Mouse (Mus musculus) neural tube, embryonic 15.5 days (tissue): ENCODE data around the gene Crim1. TPM values are rescaled to one million over a fixed set of nuclear protein-coding genes. Genes with fewer than 3 reads are reported as not detected.
A peak's percentile ranks its signal among the peaks of the same experiment; 100 is the strongest.

Experiments
- ATAC-seq: fragments of 200-750 bp; cut with Nextera tagmentation; 2 replicates; pipeline ENCODE4 v1.8.0; 2017; ENCODE audit warnings: mild to moderate bottlenecking, moderate TSS enrichment, moderate library complexity; ENCODE audit not compliant: low FRiP score
- H3K27ac ChIP-seq: fragments of 300-500 bp; sonication (generic); replicated peaks from 2 replicates; pipeline ENCODE4 v1.5.1; 2015; ENCODE audit warnings: mild to moderate bottlenecking, inconsistent platforms
- H3K27me3 ChIP-seq: fragments of 300-500 bp; sonication (generic); replicated peaks from 2 replicates; pipeline ENCODE4 v1.6.1; 2015; ENCODE audit warnings: inconsistent platforms
- H3K36me3 ChIP-seq: fragments of 300-500 bp; sonication (generic); 2 replicates; pipeline ENCODE4 v1.6.1; 2015; ENCODE audit warnings: inconsistent platforms
- H3K4me1 ChIP-seq: fragments of 300-500 bp; sonication (generic); 2 replicates; pipeline ENCODE4 v1.6.1; 2015; ENCODE audit warnings: inconsistent platforms
- H3K4me2 ChIP-seq: fragments of 300-500 bp; sonication (generic); 2 replicates; pipeline ENCODE4 v1.6.1; 2015; ENCODE audit warnings: inconsistent platforms, mild to moderate bottlenecking, moderate library complexity
- H3K4me3 ChIP-seq: fragments of 300-500 bp; sonication (generic); replicated peaks from 2 replicates; pipeline ENCODE4 v1.5.1; 2015; ENCODE audit warnings: mild to moderate bottlenecking, inconsistent platforms
- H3K9ac ChIP-seq: fragments of 300-500 bp; sonication (generic); replicated peaks from 2 replicates; pipeline ENCODE4 v1.6.1; 2015; ENCODE audit warnings: mild to moderate bottlenecking, inconsistent platforms
- H3K9me3 ChIP-seq: fragments of 300-500 bp; sonication (generic); replicated peaks from 2 replicates; pipeline ENCODE4 v1.6.1; 2016; ENCODE audit warnings: inconsistent platforms
- WGBS: fragments of 180-500 bp; shearing (Covaris S2); methylation state at CpG from one replicate; pipeline ENCODE4 v1.1.7; 2015; ENCODE audit warnings: mixed read lengths; 5-methylcytosine and 5-hydroxymethylcytosine counted together
- polyA plus RNA-seq: library from polyadenylated mRNA; unstranded; fragments of >200 nt; fragmentation: Nextera tagmentation; extraction: Ambion mirVana; gene quantifications from 2 replicates; pipeline ENCODE4 v1.2.1, GENCODE M21; 2015

Crim1 gene
- polyA plus RNA-seq, 1 experiment from 2014 or later, result 15.8 TPM

- H3K9ac ChIP-seq, result no peak overlapping the region
- peak; percentile 39; the same call in 1 of the 2 replicates for ATAC-seq
- no peaks in the 10 kb centered on the region for H3K36me3 ChIP-seq
- peak overlapping the region; percentile 15; the same call in 1 of the 2 replicates for H3K4me2 ChIP-seq
- H3K9me3 ChIP-seq, result no peaks in the 10 kb centered on the region
- H3K27me3 ChIP-seq, result no peaks in the 10 kb centered on the region
- no peak overlapping the region for H3K27ac ChIP-seq
- no peak overlapping the region for H3K4me3 ChIP-seq
- 60% methylated on average over 8 of the region's 8 CpGs for WGBS
- H3K4me1 ChIP-seq, result peaks cover 24% of the 10 kb centered on the region
These were observed 54.2 kb downstream of the Crim1 start for GRCm38 (mm10) chr17:78254256-78254655.

DNA sequence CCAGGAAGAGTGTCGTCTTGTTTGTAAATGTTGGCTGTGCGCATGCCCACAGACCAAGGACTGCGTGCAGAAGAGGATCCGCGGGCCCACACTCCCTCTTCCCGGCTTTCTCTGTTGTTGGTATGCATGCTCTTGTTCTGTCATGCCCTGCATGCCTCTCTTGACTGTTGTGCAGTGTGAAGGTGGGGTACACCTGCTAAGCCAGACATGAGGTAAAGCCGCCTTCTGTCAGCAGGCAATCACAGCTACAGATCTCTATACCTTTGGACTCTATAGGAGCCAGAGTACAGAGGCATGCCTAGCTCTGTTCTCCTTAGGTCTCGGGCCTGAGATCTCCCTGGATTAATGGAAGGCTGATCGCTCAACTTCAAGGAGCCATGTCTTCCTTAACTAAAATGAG is 55.7 kb downstream of the Crim1 start:
- ATAC-seq, result no peak
- Histone ChIP-seq H3K27ac (no peak overlapping the region), H3K4me3 (no peak overlapping the region), H3K9ac (no peak overlapping the region), H3K36me3 (no peaks in the 10 kb centered on the region), H3K4me2 (no peak overlapping the region), H3K27me3 (no peaks in the 10 kb centered on the region), H3K9me3 (no peaks in the 10 kb centered on the region), H3K4me1 (peaks cover 15% of the 10 kb centered on the region)
- WGBS, result 96% methylated on average over 9 of the region's 9 CpGs

DNA sequence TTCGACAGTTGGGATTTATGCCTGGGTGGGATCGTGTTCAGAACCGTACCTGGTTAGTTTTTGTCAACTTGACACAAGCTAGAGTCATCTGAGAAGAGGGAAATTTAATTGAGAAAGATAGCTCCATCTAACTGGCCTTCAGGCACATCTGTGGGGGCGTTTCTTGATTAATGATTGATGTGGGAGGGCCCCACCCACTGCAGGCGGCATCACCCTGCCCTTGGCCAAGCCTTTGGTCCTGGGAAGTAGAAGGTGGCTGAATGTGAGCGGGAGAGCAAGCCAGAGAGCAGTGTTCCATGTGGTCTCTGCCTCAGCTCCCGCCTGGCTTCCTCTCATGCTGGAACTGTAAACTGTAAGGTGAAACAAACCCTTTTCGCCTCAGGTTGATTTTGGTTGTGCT is 56.5 kb downstream of the Crim1 start:
- H3K9me3 ChIP-seq, result no peaks in the 10 kb centered on the region
- WGBS, result 78% methylated on average over 8 of the region's 8 CpGs
- no peak overlapping the region for H3K9ac ChIP-seq
- no peak overlapping the region for H3K4me3 ChIP-seq
- H3K4me2 ChIP-seq, result no peak overlapping the region
- peaks cover 10% of the 10 kb centered on the region for H3K4me1 ChIP-seq
- no peak for ATAC-seq
- H3K27me3 ChIP-seq, result no peaks in the 10 kb centered on the region
- no peak overlapping the region for H3K27ac ChIP-seq
- no peaks in the 10 kb centered on the region for H3K36me3 ChIP-seq

GRCm38 (mm10) chr17:78261684-78262083 is 61.6 kb downstream of the Crim1 start:
- 96% methylated on average over 4 of the region's 4 CpGs for WGBS
- ATAC-seq, result no peak

GRCm38 (mm10) chr17:78264116-78264515 is 64.1 kb downstream of the Crim1 start:
- no peak for ATAC-seq
- H3K9ac ChIP-seq, result no peak overlapping the region
- peaks cover 16% of the 10 kb centered on the region for H3K4me1 ChIP-seq
- H3K27me3 ChIP-seq, result no peaks in the 10 kb centered on the region
- H3K4me2 ChIP-seq, result no peak overlapping the region
- no peaks in the 10 kb centered on the region for H3K36me3 ChIP-seq
- 35% methylated on average over 11 of the region's 11 CpGs for WGBS
- H3K27ac ChIP-seq, result no peak overlapping the region
- no peak overlapping the region for H3K4me3 ChIP-seq
- H3K9me3 ChIP-seq, result no peaks in the 10 kb centered on the region

More at GRCm38 (mm10) chr17:78261684-78262083, 61.6 kb downstream of the Crim1 start:
- Histone ChIP-seq H3K9ac (no peak overlapping the region), H3K27ac (no peak overlapping the region), H3K4me1 (peaks cover 21% of the 10 kb centered on the region), H3K4me2 (no peak overlapping the region), H3K9me3 (no peaks in the 10 kb centered on the region), H3K36me3 (no peaks in the 10 kb centered on the region), H3K27me3 (no peaks in the 10 kb centered on the region), H3K4me3 (no peak overlapping the region)

DNA sequence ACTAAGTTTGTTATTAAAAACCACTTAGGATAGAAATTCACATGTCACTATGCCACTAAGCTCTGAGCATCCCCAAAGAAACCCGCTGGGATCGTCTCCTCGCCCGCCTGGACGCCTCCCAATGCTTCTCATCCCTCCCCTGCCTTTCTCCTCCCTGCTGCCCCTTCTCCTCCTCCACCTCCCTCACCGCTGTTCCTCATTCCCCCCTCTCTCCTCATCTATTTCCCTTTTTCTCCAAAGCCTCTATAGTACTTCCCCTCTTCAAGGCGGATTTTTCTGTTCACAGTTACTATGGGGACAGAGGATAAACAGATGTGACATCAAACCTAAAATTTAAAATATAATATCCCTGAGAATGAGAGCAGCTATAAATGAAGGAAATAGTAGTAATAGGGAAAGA is 65.1 kb downstream of the Crim1 start:
- Histone ChIP-seq H3K9me3 (no peaks in the 10 kb centered on the region), H3K4me3 (no peak overlapping the region), H3K27ac (no peak overlapping the region), H3K4me1 (peaks cover 16% of the 10 kb centered on the region), H3K36me3 (no peaks in the 10 kb centered on the region), H3K4me2 (no peak overlapping the region), H3K27me3 (no peaks in the 10 kb centered on the region), H3K9ac (no peak overlapping the region)
- WGBS, result 79% methylated on average over 7 of the region's 7 CpGs
- ATAC-seq, result no peak

- no peaks in the 10 kb centered on the region for H3K27me3 ChIP-seq
- ATAC-seq, result no peak
- H3K9me3 ChIP-seq, result no peaks in the 10 kb centered on the region
- no peaks in the 10 kb centered on the region for H3K36me3 ChIP-seq
- no peak overlapping the region for H3K27ac ChIP-seq
- H3K4me2 ChIP-seq, result no peak overlapping the region
- H3K4me1 ChIP-seq, result peaks cover 16% of the 10 kb centered on the region
- no peak overlapping the region for H3K4me3 ChIP-seq
- H3K9ac ChIP-seq, result no peak overlapping the region
- WGBS, result 85% methylated on average over 2 of the region's 2 CpGs
These were observed 66.2 kb downstream of the Crim1 start for GRCm38 (mm10) chr17:78266271-78266670.

- Histone ChIP-seq H3K27ac (no peak overlapping the region), H3K9me3 (no peaks in the 10 kb centered on the region), H3K27me3 (no peaks in the 10 kb centered on the region), H3K36me3 (no peaks in the 10 kb centered on the region), H3K4me2 (no peak overlapping the region), H3K4me1 (peaks cover 30% of the 10 kb centered on the region), H3K9ac (no peak overlapping the region), H3K4me3 (no peak overlapping the region)
- no peak for ATAC-seq
- 77% methylated on average over 4 of the region's 4 CpGs for WGBS
These were observed 68.5 kb downstream of the Crim1 start for GRCm38 (mm10) chr17:78268591-78268990.

DNA sequence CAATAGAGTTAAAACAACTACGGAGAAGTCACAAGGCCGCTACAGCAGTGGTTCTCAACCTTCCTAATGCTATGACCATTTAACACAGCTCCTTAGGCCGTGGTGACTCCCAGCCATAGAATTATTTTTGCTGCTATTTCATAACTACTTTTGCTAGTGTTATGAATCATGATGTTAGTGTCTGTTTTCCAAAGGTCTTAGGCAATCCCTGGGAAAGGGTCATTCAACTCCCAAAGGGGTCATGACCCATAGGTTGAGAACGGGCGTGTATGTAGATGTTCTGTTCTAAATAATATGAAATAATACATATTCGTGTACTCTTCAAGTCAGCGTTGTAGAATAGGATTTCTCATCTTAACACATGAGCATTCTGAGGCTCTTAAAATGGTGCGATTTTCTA is 69.3 kb downstream of the Crim1 start:
- Histone ChIP-seq H3K9me3 (no peaks in the 10 kb centered on the region), H3K4me3 (no peak overlapping the region), H3K27ac (no peak overlapping the region), H3K4me1 (peaks cover 31% of the 10 kb centered on the region), H3K4me2 (no peak overlapping the region), H3K27me3 (no peaks in the 10 kb centered on the region), H3K36me3 (no peaks in the 10 kb centered on the region), H3K9ac (no peak overlapping the region)
- 96% methylated on average over 8 of the region's 8 CpGs for WGBS
- ATAC-seq, result no peak

DNA sequence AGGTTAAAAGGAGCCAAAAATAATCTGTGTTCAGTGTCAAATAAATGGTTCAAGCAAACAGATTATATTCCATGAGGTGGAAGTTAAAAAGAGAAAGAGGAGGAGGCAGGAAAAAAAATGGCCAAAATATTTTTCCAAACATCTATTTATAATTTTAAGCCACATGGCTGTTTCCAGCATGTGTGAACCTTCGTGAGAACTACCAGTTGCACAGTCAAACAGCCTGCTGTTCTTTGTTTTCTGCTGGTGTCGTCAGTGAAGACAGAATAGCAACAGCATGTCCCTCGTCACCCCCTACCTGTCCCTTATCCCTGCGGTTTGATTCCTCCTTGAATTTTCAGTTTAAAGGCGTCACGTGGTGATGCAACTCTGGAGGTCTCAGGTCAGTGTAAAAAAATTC is 70.0 kb downstream of the Crim1 start:
- no peaks in the 10 kb centered on the region for H3K9me3 ChIP-seq
- ATAC-seq, result no peak
- no peak overlapping the region for H3K9ac ChIP-seq
- WGBS, result 88% methylated on average over 6 of the region's 6 CpGs
- H3K4me2 ChIP-seq, result no peak overlapping the region
- no peaks in the 10 kb centered on the region for H3K36me3 ChIP-seq
- no peak overlapping the region for H3K4me3 ChIP-seq
- H3K27me3 ChIP-seq, result no peaks in the 10 kb centered on the region
- no peak overlapping the region for H3K27ac ChIP-seq
- H3K4me1 ChIP-seq, result peaks cover 30% of the 10 kb centered on the region

GRCm38 (mm10) chr17:78271731-78272130 is 71.7 kb downstream of the Crim1 start:
- peaks cover 29% of the 10 kb centered on the region for H3K4me1 ChIP-seq
- no peaks in the 10 kb centered on the region for H3K9me3 ChIP-seq
- H3K27me3 ChIP-seq, result no peaks in the 10 kb centered on the region
- no peak for ATAC-seq
- H3K4me2 ChIP-seq, result no peak overlapping the region
- no peak overlapping the region for H3K9ac ChIP-seq
- WGBS, result 88% methylated on average over 8 of the region's 8 CpGs
- no peaks in the 10 kb centered on the region for H3K36me3 ChIP-seq
- H3K4me3 ChIP-seq, result no peak overlapping the region
- no peak overlapping the region for H3K27ac ChIP-seq

DNA sequence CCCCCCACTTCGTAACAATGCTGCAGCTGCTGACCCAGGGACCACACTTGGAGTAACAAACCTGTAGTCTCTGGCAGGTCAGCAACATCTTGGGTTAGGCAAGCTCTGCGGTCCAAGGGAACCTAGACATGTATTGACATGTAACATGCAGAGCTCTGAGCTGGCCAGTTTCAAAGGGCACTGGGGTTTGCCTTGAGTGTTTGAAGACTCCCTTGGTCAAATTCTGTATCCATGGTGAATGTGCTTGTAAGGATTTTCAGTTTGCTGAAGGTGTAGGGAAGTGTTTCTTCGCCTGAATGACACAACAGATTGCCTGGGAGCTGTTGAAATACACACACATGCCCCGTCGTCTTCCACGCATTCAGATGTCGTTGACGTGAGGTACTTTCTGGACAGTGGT is 72.1 kb downstream of the Crim1 start:
- Histone ChIP-seq H3K4me3 (no peak overlapping the region), H3K4me1 (peaks cover 29% of the 10 kb centered on the region), H3K4me2 (no peak overlapping the region), H3K9ac (no peak overlapping the region), H3K27ac (peak overlapping the region; percentile 45), H3K27me3 (no peaks in the 10 kb centered on the region), H3K9me3 (no peaks in the 10 kb centered on the region), H3K36me3 (no peaks in the 10 kb centered on the region)
- ATAC-seq, result no peak
- 77% methylated on average over 8 of the region's 8 CpGs for WGBS
